Mouse (Mus musculus) retina, postnatal 7 days (tissue): ENCODE results near the gene Hist2h2ab.
A peak's percentile ranks its signal among the peaks of the same experiment; 100 is the strongest.
"Not testable (repeated sequence)": the region's sequence is repeated elsewhere in the genome, so short reads cannot be mapped to it uniquely, and the experiment has no call there.

ENCODE experiments used
- DNase-seq: peaks from one replicate; pipeline ENCODE4 v3.0.0-alpha.2; 2012; ENCODE audit warnings: low read depth, low spot score

Hist2h2ab gene

DNA sequence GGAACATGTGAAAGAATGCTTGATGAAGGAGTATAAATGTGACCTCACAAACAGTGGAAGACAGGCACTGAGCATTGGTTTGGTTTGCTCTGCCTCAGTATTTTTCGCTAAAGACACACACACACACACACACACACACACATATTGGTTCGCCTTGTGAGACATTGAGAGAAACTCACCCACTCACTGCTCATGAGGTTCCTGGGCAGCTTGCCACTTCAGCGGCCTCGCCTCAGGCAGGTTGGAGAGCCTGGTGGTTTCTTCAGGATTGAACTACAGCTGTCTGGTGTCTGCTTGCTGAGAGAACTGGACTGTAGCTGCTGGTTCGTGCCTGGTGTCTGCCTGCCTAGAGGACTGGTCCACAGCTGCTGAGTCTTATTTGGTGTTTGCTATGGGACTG lies 40.6 kb downstream of the Hist2h2ab start:
- no peak for DNase-seq

DNA sequence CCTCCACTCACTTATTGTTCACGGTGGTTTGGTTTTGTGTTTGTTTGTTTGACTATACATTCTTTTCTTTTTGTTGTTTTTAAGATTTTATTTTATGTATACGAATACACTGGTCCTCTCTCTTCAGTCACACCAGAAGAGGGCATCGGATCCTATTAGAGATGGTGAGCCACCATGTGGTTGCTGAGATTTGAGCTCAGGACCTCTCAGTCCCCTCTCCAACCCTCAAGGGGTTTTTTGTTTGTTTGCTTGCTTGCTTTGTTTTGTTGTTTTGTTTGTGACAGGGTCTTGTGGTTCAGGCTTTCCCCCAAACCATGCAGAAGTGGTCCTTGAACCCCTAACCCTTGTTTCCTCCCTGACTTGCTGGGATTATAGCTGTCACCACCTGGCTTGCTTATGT lies 42.0 kb downstream of the Hist2h2ab start:
- no peak for DNase-seq

DNA sequence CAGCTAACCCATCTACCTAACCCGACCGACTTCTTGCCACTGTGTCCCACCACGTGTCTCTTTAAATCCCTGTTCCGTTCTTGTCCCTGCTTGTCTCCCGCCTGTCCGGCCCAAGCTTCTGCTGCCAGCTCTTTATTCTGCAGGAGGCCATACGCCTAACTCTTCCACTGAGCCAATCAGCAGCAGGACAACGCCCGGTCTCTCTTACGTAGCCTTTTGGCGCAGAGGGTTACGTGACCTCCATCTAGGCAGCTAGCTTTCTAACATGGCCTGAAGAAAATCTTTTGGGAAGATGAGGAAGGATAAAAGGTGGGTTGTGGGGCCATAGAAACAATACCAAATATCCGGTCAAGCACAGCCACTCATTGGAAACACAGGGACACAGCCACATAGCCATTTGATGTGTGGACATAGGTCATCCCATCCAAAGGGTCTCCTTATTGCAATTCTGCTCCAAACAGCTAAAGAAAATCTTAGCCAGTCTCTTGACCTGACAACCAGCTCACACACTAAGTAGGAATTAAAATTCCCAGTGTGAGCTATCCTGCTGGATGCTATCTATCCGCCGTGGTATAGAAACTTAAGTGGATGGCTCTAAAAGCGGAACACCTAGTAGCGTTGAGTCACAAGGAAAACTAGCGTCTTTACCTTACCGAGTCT lies 42.7 kb downstream of the Hist2h2ab start:
- DNase-seq, result peak; percentile 38

DNA sequence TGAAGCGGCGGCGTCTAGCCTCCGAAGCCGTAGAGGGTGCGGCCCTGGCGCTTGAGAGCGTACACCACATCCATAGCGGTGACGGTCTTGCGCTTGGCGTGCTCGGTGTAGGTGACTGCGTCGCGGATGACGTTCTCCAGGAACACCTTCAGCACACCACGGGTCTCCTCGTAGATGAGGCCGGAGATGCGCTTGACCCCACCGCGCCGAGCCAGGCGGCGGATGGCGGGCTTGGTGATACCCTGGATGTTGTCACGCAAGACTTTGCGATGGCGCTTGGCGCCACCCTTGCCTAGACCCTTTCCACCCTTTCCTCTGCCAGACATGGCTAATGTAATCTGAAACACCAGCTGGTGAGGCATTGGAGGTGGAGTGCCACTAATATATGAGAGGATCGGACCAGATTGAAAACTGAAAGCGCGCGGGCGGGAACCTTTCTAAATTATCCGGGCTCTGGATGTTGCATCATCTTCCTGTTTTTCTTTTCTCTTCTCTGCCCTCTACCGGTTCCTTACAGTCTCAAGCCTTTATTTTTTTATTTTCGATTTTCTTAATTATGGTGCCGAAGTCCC lies 43.4 kb downstream of the Hist2h2ab start, which contains the start of gene Hist2h4:
Hist2h4 (minus strand) TSS at position 333 of the 572 bp plus-strand sequence.
- DNase-seq, result peak; percentile 86

DNA sequence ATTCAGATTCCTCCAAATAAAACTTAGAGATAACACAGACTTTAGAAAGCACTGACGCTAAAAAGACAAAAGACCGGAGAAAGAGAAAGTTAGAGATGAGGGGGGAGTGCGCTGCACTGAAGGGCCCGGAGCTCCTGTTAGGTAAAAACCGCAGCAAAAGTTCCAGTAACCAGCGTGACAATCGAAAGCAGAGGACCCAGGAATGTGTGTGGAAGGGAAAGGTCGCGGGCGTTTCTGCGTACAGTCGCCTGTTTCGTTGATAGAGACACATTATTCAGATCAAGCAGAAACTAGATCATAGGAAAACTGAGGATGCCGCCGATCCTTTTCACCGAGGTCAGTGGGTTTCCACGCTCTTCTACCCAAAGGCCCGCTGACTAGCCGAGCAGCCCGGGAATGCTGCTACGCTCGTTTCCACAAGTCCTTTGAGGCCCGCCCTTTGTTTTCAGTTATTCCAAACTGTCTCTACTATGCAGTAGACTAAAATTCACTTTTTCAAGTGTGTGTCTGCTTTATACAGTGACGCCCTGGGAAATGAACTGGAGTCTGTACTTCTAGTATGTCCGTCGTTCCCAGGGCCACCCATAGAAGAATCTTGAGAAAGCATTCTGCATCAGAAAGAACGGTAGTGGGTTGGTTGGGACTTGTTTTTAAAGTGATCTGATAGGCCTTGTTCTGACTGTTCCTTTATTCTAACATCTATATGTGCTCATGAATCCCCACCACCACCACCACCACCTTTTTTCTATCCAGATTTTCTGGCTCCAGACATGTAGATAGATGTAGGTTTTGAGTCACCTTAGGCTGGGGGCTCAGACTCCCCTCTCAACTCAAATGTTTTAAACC lies 44.1 kb downstream of the Hist2h2ab start:
- no peak for DNase-seq

DNA sequence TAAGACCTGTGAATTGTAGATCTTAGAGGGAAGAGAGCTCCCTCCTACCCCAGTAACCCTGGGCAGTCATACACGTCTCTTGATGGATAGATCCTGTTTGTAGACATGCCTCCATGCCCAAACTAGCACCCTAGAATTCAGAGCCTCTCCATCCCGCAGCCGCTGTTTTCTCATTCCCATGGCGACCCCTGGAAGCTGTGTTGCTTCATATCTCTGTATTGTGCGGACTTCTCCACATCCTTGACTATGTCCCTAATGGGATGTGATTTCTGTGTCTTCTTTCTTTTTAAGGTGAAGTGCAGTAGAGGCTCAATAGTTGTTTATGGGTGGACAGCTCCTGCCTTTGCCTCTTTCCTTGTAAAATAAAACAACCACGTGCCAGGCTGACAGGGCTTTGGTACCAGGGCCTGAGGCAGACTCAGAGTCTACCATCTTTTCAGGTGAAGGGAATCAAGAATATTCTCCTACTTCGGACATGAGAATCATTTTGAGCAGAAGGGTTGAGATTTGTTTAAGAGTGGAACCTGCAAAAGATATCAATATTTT lies 44.8 kb downstream of the Hist2h2ab start:
- DNase-seq, result no peak

DNA sequence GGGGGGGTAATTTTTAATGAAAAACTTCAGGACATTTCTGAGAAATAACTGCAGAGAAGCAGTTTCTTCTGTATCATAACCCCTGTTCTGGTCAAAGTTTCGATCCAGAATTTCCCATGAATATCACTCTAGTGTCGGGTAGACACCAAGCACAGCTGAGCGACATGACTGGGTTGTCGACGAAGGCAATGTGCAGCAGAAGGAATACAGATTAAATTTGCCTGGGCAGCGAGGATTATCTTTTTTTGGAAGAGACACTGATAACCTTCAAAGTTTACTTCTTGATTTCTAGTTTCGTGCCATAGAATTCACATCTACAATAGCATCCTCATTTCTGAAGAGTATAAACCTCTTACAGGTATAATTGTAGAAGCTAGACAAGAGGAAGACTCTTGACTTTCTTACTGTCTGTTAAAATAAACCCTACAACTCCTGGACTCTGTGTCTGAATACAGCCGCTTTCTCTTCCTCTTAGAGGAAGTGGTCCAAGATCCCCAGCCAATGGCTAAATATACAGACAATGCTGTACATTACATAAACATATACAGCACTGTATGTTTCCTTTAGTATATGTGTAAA lies 46.6 kb downstream of the Hist2h2ab start:
- no peak for DNase-seq

DNA sequence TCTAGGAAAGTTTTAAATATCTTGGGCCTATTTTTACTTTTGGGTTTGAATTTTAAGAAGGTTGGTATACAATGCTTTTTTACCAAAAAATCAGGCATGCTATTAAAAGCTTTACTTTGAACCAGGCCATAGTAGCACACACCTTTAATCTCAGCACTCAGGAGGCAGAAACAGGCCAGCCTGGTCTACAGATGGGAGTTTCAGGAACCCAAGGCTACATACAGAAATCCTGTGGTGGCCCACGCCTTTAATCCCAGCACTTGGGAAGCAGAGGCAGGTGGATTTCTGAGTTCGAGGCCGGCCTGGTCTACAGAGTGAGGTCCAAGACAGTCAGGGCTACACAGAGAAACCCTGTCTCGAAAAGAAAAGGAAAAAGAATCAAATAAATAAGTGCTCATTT lies 47.9 kb downstream of the Hist2h2ab start:
- DNase-seq, result no peak

DNA sequence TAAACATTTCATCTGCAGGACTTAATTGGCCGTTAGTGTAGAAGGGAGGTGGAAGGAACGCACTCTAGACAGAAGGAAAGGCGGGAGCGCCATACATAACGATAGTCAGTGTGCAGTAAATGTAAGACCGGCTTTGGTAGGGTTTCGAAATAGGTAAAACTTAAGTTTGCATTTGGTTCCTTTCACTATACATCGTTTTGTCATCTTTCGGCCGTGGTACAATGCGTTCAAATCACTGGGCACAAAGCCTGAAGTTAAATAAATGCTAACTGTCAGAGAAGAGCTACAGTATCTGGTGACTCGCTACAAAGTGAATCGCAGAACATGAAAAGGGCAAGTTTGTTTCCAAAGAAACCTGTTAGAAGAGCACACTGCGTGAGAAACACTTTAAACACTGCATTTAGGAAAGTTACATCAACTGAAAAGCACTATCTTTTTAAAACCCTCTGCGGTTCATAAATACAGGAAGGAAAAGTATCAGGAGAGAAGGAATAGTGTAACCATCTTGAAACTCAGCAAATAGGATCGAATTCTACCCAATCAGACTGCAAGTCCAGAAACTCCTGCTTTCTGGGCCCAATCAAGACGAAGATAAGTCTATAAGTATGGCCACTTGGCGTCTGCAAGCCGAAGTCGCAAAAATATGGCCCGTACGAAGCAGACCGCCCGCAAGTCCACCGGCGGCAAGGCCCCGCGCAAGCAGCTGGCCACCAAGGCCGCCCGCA lies 48.5 kb downstream of the Hist2h2ab start, which contains the start of gene Hist2h3b:
Hist2h3b (plus strand) TSS at position 604 of the 725 bp plus-strand sequence.
- DNase-seq, result peak; percentile 63

DNA sequence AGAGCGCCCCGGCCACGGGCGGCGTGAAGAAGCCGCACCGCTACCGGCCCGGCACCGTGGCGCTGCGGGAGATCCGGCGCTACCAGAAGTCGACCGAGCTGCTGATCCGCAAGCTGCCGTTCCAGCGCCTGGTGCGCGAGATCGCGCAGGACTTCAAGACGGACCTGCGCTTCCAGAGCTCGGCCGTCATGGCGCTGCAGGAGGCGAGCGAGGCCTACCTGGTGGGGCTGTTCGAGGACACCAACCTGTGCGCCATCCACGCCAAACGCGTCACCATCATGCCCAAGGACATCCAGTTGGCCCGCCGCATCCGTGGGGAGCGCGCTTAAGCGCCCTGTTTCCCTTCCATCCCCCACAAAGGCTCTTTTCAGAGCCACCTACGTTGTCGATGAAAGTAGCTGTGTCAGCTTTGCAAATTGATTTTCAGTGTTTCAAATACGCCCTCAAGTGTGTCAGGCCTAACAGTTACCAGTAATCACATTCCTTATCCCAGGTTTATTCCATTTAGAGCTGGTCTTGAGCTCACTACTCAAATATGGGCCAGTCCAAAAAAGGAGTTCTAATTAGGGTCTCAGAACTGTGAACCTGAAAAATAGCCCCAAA lies 49.2 kb downstream of the Hist2h2ab start:
- DNase-seq, result not testable (repeated sequence)
